Mouse (Mus musculus) liver, postnatal 0 days (tissue): Measurements from ENCODE around the gene Plekho1. TPM values are rescaled to one million over a fixed set of nuclear protein-coding genes. Genes with fewer than 3 reads are reported as not detected.
"Not testable (repeated sequence)": the region's sequence is repeated elsewhere in the genome, so short reads cannot be mapped to it uniquely, and the experiment has no call there.

Source experiments
- ATAC-seq: fragments of 200-750 bp; cut with Nextera tagmentation; 2 replicates; pipeline ENCODE4 v1.8.0; 2017; ENCODE audit warnings: mild to moderate bottlenecking, moderate library complexity
- DNase-seq: peaks from one replicate; pipeline ENCODE4 v3.0.0-alpha.2; 2016
- H3K27ac ChIP-seq: fragments of 300-500 bp; sonication (generic); 2 replicates; pipeline ENCODE4 v1.5.1; 2014; ENCODE audit warnings: antibody characterized with exemption, moderate library complexity, mild to moderate bottlenecking, low read depth
- H3K27me3 ChIP-seq: fragments of 300-500 bp; sonication (generic); 2 replicates; pipeline ENCODE4 v1.6.1; 2014; ENCODE audit warnings: low read length, control low read depth, mixed read lengths; ENCODE audit not compliant: insufficient read depth
- H3K36me3 ChIP-seq: fragments of 300-500 bp; sonication (generic); replicated peaks from 2 replicates; pipeline ENCODE4 v1.6.1; 2014; ENCODE audit warnings: mild to moderate bottlenecking, control low read depth, low read length, moderate library complexity, mixed read lengths; ENCODE audit not compliant: insufficient read depth
- H3K4me1 ChIP-seq: fragments of 300-500 bp; sonication (generic); 2 replicates; pipeline ENCODE4 v1.6.1; 2014; ENCODE audit warnings: antibody characterized with exemption, mild to moderate bottlenecking, control low read depth; ENCODE audit not compliant: insufficient read depth
- H3K4me2 ChIP-seq: fragments of 300-500 bp; sonication (generic); 2 replicates; pipeline ENCODE4 v1.6.1; 2014; ENCODE audit warnings: low read depth, mild to moderate bottlenecking, low read length, moderate library complexity, mixed read lengths
- H3K4me3 ChIP-seq: fragments of 300-500 bp; sonication (generic); 2 replicates; pipeline ENCODE4 v1.5.1; 2014; ENCODE audit warnings: low read depth, low read length
- H3K9ac ChIP-seq: fragments of 300-500 bp; sonication (generic); replicated peaks from 2 replicates; pipeline ENCODE4 v1.6.1; 2014; ENCODE audit warnings: mild to moderate bottlenecking, moderate library complexity
- H3K9me3 ChIP-seq: fragments of 300-500 bp; sonication (generic); 2 replicates; pipeline ENCODE4 v1.6.1; 2016; ENCODE audit warnings: mild to moderate bottlenecking, control low read depth, low read length, mixed read lengths
- CTCF ChIP-seq: sonication (generic); IDR thresholded peaks from 2 replicates; pipeline ENCODE4 v1.5.1; 2016; ENCODE audit warnings: antibody characterized with exemption, low read depth
- EP300 ChIP-seq: IDR thresholded peaks from 2 replicates; pipeline ENCODE4 v1.6.1; 2016; ENCODE audit warnings: antibody characterized with exemption, low read depth, mild to moderate bottlenecking
- WGBS: fragments of 180-500 bp; shearing (Covaris S2); extraction: QIAGEN DNeasy Blood & Tissue Kit; methylation state at CpG from one replicate; pipeline ENCODE4 v1.1.7; 2014; ENCODE audit not compliant: insufficient replicate concordance; 5-methylcytosine and 5-hydroxymethylcytosine counted together
- polyA plus RNA-seq: library from polyadenylated mRNA; unstranded; fragments of >200 nt; fragmentation: Nextera tagmentation; extraction: Ambion mirVana; gene quantifications from 2 replicates; pipeline ENCODE4 v1.2.1, GENCODE M21; 2015

Plekho1 gene
- polyA plus RNA-seq, 1 experiment from 2014 or later, result 11.7 TPM

DNA sequence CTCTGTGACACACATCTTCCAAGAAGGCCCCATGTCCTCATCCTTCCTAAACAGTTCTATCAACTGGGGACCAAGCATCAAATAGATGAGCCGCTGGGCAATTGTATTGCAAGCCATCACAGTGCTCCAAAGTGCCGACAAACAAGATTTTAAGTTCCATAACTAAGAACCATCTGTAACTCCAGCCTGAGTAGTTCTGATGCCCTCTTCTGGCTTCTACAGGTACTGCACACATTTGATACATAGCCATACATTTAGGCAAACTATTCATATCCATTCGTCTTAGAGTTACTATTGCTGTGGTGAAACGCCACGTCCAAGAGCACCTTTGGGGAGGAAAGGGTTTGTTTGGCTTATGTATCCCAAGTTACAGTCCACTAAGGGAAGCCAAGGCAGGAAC lies 36.7 kb downstream of the Plekho1 start:
- no peaks in the 10 kb centered on the region for H3K36me3 ChIP-seq
- 73% methylated on average over 5 of the region's 5 CpGs for WGBS
- no peak for TF ChIP-seq EP300
- TF ChIP-seq CTCF, result peak; percentile 81

GRCm38 (mm10) chr3:95957359-95958148 lies 38.2 kb downstream of the Plekho1 start:
- Histone ChIP-seq H3K4me1 (peaks cover 9% of the 10 kb centered on the region), H3K9me3 (no peaks in the 10 kb centered on the region), H3K27ac (0 out of 2 replicates have a peak overlapping the region, but pooled peaks have one; percentile 11), H3K4me3 (no peak overlapping the region), H3K36me3 (no peaks in the 10 kb centered on the region), H3K27me3 (no peaks in the 10 kb centered on the region), H3K4me2 (no peak overlapping the region), H3K9ac (no peak overlapping the region)
- ATAC-seq (peak; percentile 35; the same call in 1 of the 2 replicates), DNase-seq (no peak)
- 30% methylated on average over 8 of the region's 8 CpGs for WGBS
- no peak for TF ChIP-seq EP300
- TF ChIP-seq CTCF, result no peak

More for the DNA sequence above, 36.7 kb downstream of the Plekho1 start:
- Histone ChIP-seq H3K4me2 (no peak overlapping the region), H3K27me3 (no peaks in the 10 kb centered on the region), H3K9me3 (no peaks in the 10 kb centered on the region), H3K4me1 (peaks cover 9% of the 10 kb centered on the region), H3K27ac (no peak overlapping the region), H3K4me3 (no peak overlapping the region), H3K9ac (no peak overlapping the region)
- ATAC-seq (no peak), DNase-seq (peak; percentile 47)

DNA sequence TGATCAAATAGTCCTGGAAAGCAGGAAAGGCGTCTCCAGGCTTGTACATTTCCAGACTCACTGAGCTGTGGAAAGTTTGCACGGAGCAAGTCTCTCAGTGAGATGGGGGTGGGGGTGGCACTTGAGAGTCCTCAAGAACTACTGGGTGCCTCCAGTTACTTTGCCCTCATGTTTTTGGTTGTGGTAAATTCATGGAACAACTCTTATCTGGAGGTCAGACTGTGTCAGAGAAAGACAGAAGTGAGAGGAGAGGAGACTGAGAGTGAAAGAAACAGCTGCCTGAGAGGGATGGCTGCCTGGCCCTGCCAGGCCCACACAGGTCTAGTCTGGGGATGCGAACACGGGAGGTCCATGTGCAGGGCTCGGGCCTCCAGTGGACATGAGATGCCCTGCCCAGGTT lies 40.5 kb downstream of the Plekho1 start:
- 84% methylated on average over 5 of the region's 5 CpGs for WGBS
- H3K9ac ChIP-seq, result no peak overlapping the region
- peaks cover 16% of the 10 kb centered on the region for H3K4me1 ChIP-seq
- no peak overlapping the region for H3K4me2 ChIP-seq
- no peak overlapping the region for H3K27ac ChIP-seq
- DNase-seq (no peak), ATAC-seq (no peak)
- TF ChIP-seq CTCF, result no peak
- no peak for TF ChIP-seq EP300
- no peaks in the 10 kb centered on the region for H3K27me3 ChIP-seq
- no peaks in the 10 kb centered on the region for H3K36me3 ChIP-seq
- H3K4me3 ChIP-seq, result no peak overlapping the region
- no peaks in the 10 kb centered on the region for H3K9me3 ChIP-seq

GRCm38 (mm10) chr3:95954648-95955173 lies 41.1 kb downstream of the Plekho1 start:
- not testable (repeated sequence) for H3K4me3 ChIP-seq, H3K9ac ChIP-seq, H3K27me3 ChIP-seq, DNase-seq, H3K36me3 ChIP-seq, H3K4me2 ChIP-seq, H3K9me3 ChIP-seq, ATAC-seq, H3K27ac ChIP-seq
- peaks cover 16% of the 10 kb centered on the region for H3K4me1 ChIP-seq
- WGBS, result 85% methylated on average over 12 of the region's 12 CpGs

- H3K4me1 ChIP-seq, result peaks cover 16% of the 10 kb centered on the region
- no peak overlapping the region for H3K27ac ChIP-seq
Observed at GRCm38 (mm10) chr3:95953522-95953921, 42.3 kb downstream of the Plekho1 start.

DNA sequence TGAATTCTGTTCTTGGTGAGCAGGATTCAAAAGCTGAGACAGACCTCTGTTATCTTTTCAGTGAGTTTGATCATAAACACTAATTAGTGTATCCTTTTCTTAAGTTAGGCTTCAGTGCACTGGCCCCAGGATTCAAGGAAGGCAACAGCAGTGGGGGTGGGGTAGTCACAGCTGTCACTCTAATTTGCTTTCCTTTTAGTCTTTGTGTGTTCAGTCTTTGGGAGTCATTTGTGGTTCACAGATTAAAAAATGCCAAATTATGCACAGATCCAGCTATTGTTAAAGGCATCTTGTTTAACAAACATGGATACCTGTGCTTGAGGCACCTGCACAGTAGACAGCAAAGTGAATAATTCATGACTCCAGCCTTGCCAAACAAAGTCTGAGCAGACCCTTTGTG lies 42.8 kb downstream of the Plekho1 start:
- H3K4me1 ChIP-seq, result peaks cover 16% of the 10 kb centered on the region

More at GRCm38 (mm10) chr3:95953522-95953921, 42.3 kb downstream of the Plekho1 start:
- 76% methylated on average over 3 of the region's 3 CpGs for WGBS
- no peak for ATAC-seq
- Histone ChIP-seq H3K27me3 (no peaks in the 10 kb centered on the region), H3K9me3 (no peaks in the 10 kb centered on the region), H3K4me2 (no peak overlapping the region), H3K4me3 (no peak overlapping the region), H3K36me3 (no peaks in the 10 kb centered on the region), H3K9ac (no peak overlapping the region)
- no peak for DNase-seq
- TF ChIP-seq EP300 (no peak), CTCF (no peak)

GRCm38 (mm10) chr3:95951566-95951965 lies 44.2 kb downstream of the Plekho1 start:
- H3K4me2 ChIP-seq, result peak overlapping the region; percentile 71
- not testable (repeated sequence) for DNase-seq, H3K36me3 ChIP-seq, H3K9me3 ChIP-seq, H3K4me1 ChIP-seq, ATAC-seq, H3K27me3 ChIP-seq
- peak overlapping the region; percentile 66 for H3K9ac ChIP-seq
- 59% methylated on average over 12 of the region's 12 CpGs for whole genome bisulfite sequencing
- peak overlapping the region; percentile 89 for H3K27ac ChIP-seq
- peak overlapping the region; percentile 63 for H3K4me3 ChIP-seq

More for the DNA sequence above, 42.8 kb downstream of the Plekho1 start:
- TF ChIP-seq CTCF (no peak), EP300 (no peak)
- Histone ChIP-seq H3K9ac (no peak overlapping the region), H3K9me3 (no peaks in the 10 kb centered on the region), H3K36me3 (no peaks in the 10 kb centered on the region), H3K4me2 (no peak overlapping the region), H3K27me3 (no peaks in the 10 kb centered on the region), H3K4me3 (no peak overlapping the region), H3K27ac (no peak overlapping the region)
- DNase-seq (no peak), ATAC-seq (no peak)
